15 mouse cellular contexts compared by ENCODE assay signal in genomic region chr2:59852916-59853315, GRCm38 (mm10).
"Had no signal": no experiment of that assay in that cellular context is flagged by ENCODE, and none has a peak within 500 bp of the region (broad histone marks: within the 10 kb centered on the region; RNA-seq: fewer than 3 reads in every experiment).

No protein-coding gene starts in this region.

- ATAC-seq: intestine, postnatal 0 days; liver, embryonic 12.5 days; midbrain, embryonic 15.5 days had no signal

- H3K4me1 ChIP-seq: limb, embryonic 13.5 days; liver, embryonic 12.5 days; midbrain, embryonic 15.5 days had no signal

- H3K9me3 ChIP-seq: limb, embryonic 13.5 days; liver, embryonic 12.5 days; megakaryocyte, embryonic 14.5 days; midbrain, embryonic 15.5 days had no signal

- H3K4me2 ChIP-seq: limb, embryonic 13.5 days; liver, embryonic 12.5 days; lung, embryonic 14.5 days; midbrain, embryonic 11.5 days; midbrain, embryonic 15.5 days had no signal

- H3K4me3 ChIP-seq: limb, embryonic 13.5 days; liver, embryonic 12.5 days; megakaryocyte, embryonic 14.5 days; midbrain, embryonic 15.5 days had no signal

- H3K27me3 ChIP-seq: limb, embryonic 13.5 days; liver, embryonic 12.5 days; midbrain, embryonic 15.5 days had no signal

- DNase-seq: kidney, adult 8-10 months; kidney, postnatal 25 days; lung, embryonic 14.5 days; lung, postnatal 10 days; lung, postnatal 4 days; right cerebral cortex, postnatal 4 days; spleen, adult 18-20 months; thymus, adult 18-20 months; thymus, postnatal 25 days had no signal

- H3K9ac ChIP-seq: limb, embryonic 13.5 days; liver, embryonic 12.5 days; lung, embryonic 14.5 days; midbrain, embryonic 15.5 days had no signal

- H3K36me3 ChIP-seq: liver, embryonic 12.5 days; midbrain, embryonic 15.5 days had no signal

- H3K27ac ChIP-seq: limb, embryonic 13.5 days; liver, embryonic 12.5 days; midbrain, embryonic 15.5 days had no signal
